Mouse (Mus musculus) kidney, postnatal 0 days (tissue): ENCODE data around the gene Invs. TPM values are rescaled to one million over a fixed set of nuclear protein-coding genes. Genes with fewer than 3 reads are reported as not detected.

Experiments
- ATAC-seq: fragments of 200-750 bp; cut with Nextera tagmentation; replicated peaks from 2 replicates; pipeline ENCODE4 v1.8.0; 2017; ENCODE audit warnings: low read depth, moderate number of reproducible peaks, moderate TSS enrichment, moderate library complexity; ENCODE audit not compliant: low FRiP score
- DNase-seq: peaks from one replicate; pipeline ENCODE4 v3.0.0-alpha.2; 2016; ENCODE audit warnings: low spot score
- H3K27ac ChIP-seq: fragments of 300-500 bp; sonication (generic); 2 replicates; pipeline ENCODE4 v1.5.1; 2014; ENCODE audit warnings: mild to moderate bottlenecking
- H3K27me3 ChIP-seq: fragments of 300-500 bp; sonication (generic); 2 replicates; pipeline ENCODE4 v1.6.1; 2014; ENCODE audit warnings: low read length, mixed read lengths; ENCODE audit not compliant: insufficient read depth
- H3K36me3 ChIP-seq: fragments of 300-500 bp; sonication (generic); 2 replicates; pipeline ENCODE4 v1.6.1; 2014; ENCODE audit warnings: low read length, mixed read lengths; ENCODE audit not compliant: insufficient read depth
- H3K4me1 ChIP-seq: fragments of 300-500 bp; sonication (generic); replicated peaks from 2 replicates; pipeline ENCODE4 v1.6.1; 2014; ENCODE audit warnings: antibody characterized with exemption, low read length, mixed read lengths; ENCODE audit not compliant: insufficient read depth
- H3K4me2 ChIP-seq: fragments of 300-500 bp; sonication (generic); 2 replicates; pipeline ENCODE4 v1.6.1; 2014; ENCODE audit warnings: mild to moderate bottlenecking, low read length, moderate library complexity, mixed read lengths
- H3K4me3 ChIP-seq: fragments of 300-500 bp; sonication (generic); replicated peaks from 2 replicates; pipeline ENCODE4 v1.5.1; 2014; ENCODE audit warnings: low read depth, low read length
- H3K9ac ChIP-seq: fragments of 300-500 bp; sonication (generic); 2 replicates; pipeline ENCODE4 v1.6.1; 2014; ENCODE audit warnings: low read depth, low read length
- H3K9me3 ChIP-seq: fragments of 300-500 bp; sonication (generic); replicated peaks from 2 replicates; pipeline ENCODE4 v1.6.1; 2016; ENCODE audit warnings: low read length, inconsistent platforms, mixed read lengths
- CTCF ChIP-seq: IDR thresholded peaks from 2 replicates; pipeline ENCODE4 v1.5.1; 2016; ENCODE audit warnings: antibody characterized with exemption, low read depth, mild to moderate bottlenecking, moderate library complexity
- WGBS: fragments of 180-500 bp; shearing (Covaris S2); extraction: QIAGEN DNeasy Blood & Tissue Kit; methylation state at CpG from one replicate; pipeline ENCODE4 v1.1.7; 2014; 5-methylcytosine and 5-hydroxymethylcytosine counted together
- polyA plus RNA-seq: library from polyadenylated mRNA; unstranded; fragments of >200 nt; fragmentation: Nextera tagmentation; extraction: Ambion mirVana; gene quantifications from 2 replicates; pipeline ENCODE4 v1.2.1, GENCODE M21; 2015

Gene Invs
- polyA plus RNA-seq, 1 experiment from 2014 or later: 4.0 TPM

DNA sequence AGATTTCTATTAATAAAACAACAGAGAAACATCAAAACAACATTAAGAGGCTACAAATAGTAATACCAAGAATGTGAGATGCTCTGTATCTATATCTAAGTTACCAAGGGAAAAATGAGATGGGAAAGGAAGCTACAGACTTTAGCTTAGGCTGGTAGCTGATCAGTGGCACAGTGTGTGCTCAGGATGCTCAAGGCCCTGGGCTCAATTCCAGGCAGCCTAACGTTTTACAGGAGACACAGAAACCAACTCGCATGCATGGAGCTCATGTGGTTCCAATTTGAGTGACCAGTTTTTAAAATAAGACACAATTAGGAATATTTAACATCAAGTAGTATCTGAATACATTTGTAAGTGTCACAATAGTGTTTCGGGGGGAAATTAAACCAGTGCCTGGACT, 3.8 kb upstream of the Invs start:
- ATAC-seq (no peak), DNase-seq (no peak)
- no peaks in the 10 kb centered on the region for H3K9me3 ChIP-seq
- H3K4me2 ChIP-seq: no peak overlapping the region
- H3K36me3 ChIP-seq: no peaks in the 10 kb centered on the region
- no peak overlapping the region for H3K9ac ChIP-seq
- TF ChIP-seq CTCF: no peak
- H3K4me1 ChIP-seq: 0 out of 2 replicates have a peak, but pooled peaks cover 4% of the 10 kb centered on the region
- H3K4me3 ChIP-seq: no peak overlapping the region
- H3K27ac ChIP-seq: no peak overlapping the region
- WGBS: 84% methylated on average over 3 of the region's 3 CpGs
- H3K27me3 ChIP-seq: no peaks in the 10 kb centered on the region

GRCm38 (mm10) chr4:48277011-48277410, 2.5 kb upstream of the Invs start:
- Histone ChIP-seq H3K4me2 (no peak overlapping the region), H3K36me3 (no peaks in the 10 kb centered on the region), H3K4me1 (0 out of 2 replicates have a peak, but pooled peaks cover 4% of the 10 kb centered on the region), H3K9me3 (no peaks in the 10 kb centered on the region), H3K4me3 (no peak overlapping the region), H3K9ac (no peak overlapping the region), H3K27me3 (no peaks in the 10 kb centered on the region), H3K27ac (no peak overlapping the region)
- 52% methylated on average over 3 of the region's 3 CpGs for WGBS
- no peak for TF ChIP-seq CTCF
- DNase-seq (no peak), ATAC-seq (no peak)

GRCm38 (mm10) chr4:48278757-48279497, 633 bp upstream of the Invs start:
- ATAC-seq: no peak
- H3K9ac ChIP-seq: peak overlapping the region; percentile 88
- under 1% methylated on average over 34 of the region's 34 CpGs for WGBS
- TF ChIP-seq CTCF: no peak
- H3K4me2 ChIP-seq: peak overlapping the region; percentile 72
- peak overlapping the region; percentile 92 for H3K4me3 ChIP-seq
- H3K27me3 ChIP-seq: no peaks in the 10 kb centered on the region
- H3K27ac ChIP-seq: peak overlapping the region; percentile 88
- H3K9me3 ChIP-seq: no peaks in the 10 kb centered on the region
- 0 out of 2 replicates have a peak, but pooled peaks cover 4% of the 10 kb centered on the region for H3K4me1 ChIP-seq
- H3K36me3 ChIP-seq: no peaks in the 10 kb centered on the region
- DNase-seq: peak; percentile 52

DNA sequence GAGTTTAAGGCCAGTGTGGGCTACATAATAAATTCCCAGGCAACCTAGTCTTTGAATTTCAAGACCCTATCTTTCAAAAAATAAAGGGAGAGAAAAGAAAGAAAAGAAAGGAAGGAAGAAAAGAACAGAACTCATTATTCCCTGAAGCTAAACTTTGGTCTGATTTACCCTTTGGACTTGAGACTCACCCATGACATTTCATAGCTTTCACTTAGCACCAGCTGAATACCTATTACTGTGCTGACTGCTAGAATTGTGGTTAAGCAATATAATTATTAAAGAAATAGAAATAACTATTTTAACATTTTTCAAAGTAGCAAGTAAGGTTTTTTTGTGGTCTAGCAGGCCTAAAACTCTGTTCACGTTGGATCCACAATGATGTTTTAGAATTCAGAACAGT, 1.6 kb downstream of the Invs start:
- DNase-seq: no peak

DNA sequence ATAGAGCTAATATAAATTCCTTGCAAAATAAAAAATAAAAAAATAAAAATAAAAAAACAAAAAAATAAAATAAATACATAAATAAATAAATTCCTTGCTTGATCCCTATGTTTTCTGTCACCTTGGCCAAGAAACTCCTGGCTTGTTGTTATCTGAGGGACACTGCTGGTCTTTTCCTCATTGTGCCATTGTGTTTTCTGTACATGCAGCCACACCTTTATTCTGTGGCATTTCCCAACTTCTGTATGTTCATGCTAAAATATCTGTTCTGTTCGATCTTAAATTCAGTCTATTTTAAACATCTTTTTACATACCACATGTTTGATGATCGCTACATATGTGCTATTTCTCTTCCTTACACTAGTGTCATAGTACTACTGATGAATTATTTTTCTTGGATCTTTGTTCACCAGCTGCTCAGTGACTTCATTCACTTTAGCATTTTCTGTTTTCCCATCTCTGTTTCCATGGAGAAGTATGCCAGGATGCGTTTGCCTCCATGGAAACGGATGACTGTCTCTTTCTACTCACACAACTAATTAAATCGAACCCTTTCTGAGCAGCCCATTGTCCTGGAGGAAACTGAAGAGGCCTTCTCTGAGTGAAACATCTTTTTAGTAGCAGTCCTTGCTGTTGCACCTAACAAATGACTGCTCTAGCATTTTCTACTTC, 7.7 kb downstream of the Invs start:
- Histone ChIP-seq H3K4me1 (no peaks in the 10 kb centered on the region), H3K36me3 (0 out of 2 replicates have a peak, but pooled peaks cover 4% of the 10 kb centered on the region), H3K27me3 (no peaks in the 10 kb centered on the region), H3K4me3 (no peak overlapping the region), H3K4me2 (no peak overlapping the region), H3K9ac (no peak overlapping the region), H3K9me3 (no peaks in the 10 kb centered on the region), H3K27ac (no peak overlapping the region)
- DNase-seq (no peak), ATAC-seq (no peak)
- TF ChIP-seq CTCF: no peak
- WGBS: 91% methylated on average over 5 of the region's 5 CpGs

More for the DNA sequence above, 1.6 kb downstream of the Invs start:
- 0 out of 2 replicates have a peak, but pooled peaks cover 4% of the 10 kb centered on the region for H3K36me3 ChIP-seq
- H3K4me2 ChIP-seq: no peak overlapping the region
- H3K9ac ChIP-seq: no peak overlapping the region
- 93% methylated on average over 1 of the region's 1 CpGs for WGBS
- no peak for TF ChIP-seq CTCF
- no peaks in the 10 kb centered on the region for H3K27me3 ChIP-seq
- H3K27ac ChIP-seq: no peak overlapping the region
- no peak overlapping the region for H3K4me3 ChIP-seq
- H3K4me1 ChIP-seq: 0 out of 2 replicates have a peak, but pooled peaks cover 4% of the 10 kb centered on the region
- H3K9me3 ChIP-seq: no peaks in the 10 kb centered on the region
- no peak for ATAC-seq

GRCm38 (mm10) chr4:48314814-48315213, 35.3 kb downstream of the Invs start:
- Histone ChIP-seq H3K36me3 (no peaks in the 10 kb centered on the region), H3K9ac (no peak overlapping the region), H3K9me3 (no peaks in the 10 kb centered on the region), H3K27ac (no peak overlapping the region), H3K4me3 (no peak overlapping the region), H3K4me1 (no peaks in the 10 kb centered on the region), H3K4me2 (no peak overlapping the region), H3K27me3 (no peaks in the 10 kb centered on the region)
- DNase-seq: no peak
- 74% methylated on average over 3 of the region's 3 CpGs for WGBS
- no peak for TF ChIP-seq CTCF
- ATAC-seq: no peak
